27 mouse cellular contexts compared by ENCODE assay signal in the genomic region with DNA sequence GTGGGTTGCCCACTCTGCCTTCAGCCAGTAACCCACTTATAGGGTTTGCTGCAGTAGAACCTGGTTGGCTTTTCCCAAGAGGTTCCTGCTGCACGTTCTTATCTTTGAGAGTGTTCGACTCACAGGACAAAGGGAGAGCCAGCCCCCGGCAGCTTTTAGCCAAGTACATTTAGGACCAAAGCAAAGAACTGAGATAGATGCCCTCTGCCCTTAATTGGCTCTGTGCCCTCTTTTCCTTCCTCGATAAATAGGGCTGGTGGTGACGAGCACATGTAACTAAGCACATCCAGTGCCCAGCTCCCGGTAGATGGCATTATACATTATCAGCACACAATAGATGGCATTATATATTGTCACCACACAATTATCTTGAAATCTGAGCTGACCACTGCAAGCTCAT.
DNase-seq lines count a peak whose midpoint lies in the region; ATAC-seq and TF ChIP-seq lines count a peak whose summit lies in the region.
"Had no signal": no experiment of that assay in that cellular context is flagged by ENCODE, and none has a peak within 500 bp of the region (broad histone marks: within the 10 kb centered on the region; RNA-seq: fewer than 3 reads in every experiment).

No protein-coding gene starts in this region.

- peaks cover 10% of the 10 kb centered on the region; the same call in 1 of the 2 replicates for H3K27me3 ChIP-seq in kidney, embryonic 15.5 days
- no peaks in the 10 kb centered on the region for H3K27me3 ChIP-seq in heart, embryonic 14.5 days (ENCODE audit: control insufficient read depth, insufficient read depth, low read length)
- no peaks in the 10 kb centered on the region for H3K27me3 ChIP-seq in thymus, adult 2 months (ENCODE audit: control insufficient read depth, insufficient read depth, low read length)
- H3K27me3 ChIP-seq: embryonic facial prominence, embryonic 13.5 days; intestine, embryonic 15.5 days; limb, embryonic 12.5 days; liver, embryonic 15.5 days had no signal

- no peak overlapping the region for H3K27ac ChIP-seq in kidney, embryonic 15.5 days
- H3K27ac ChIP-seq in heart, embryonic 14.5 days (replicated peaks in 1 of 2; ENCODE audit: control insufficient read depth in 1 of 2, insufficient read depth in 1 of 2, low read depth in 2 of 2, low read length in 2 of 2): no peak overlapping the region
- H3K27ac ChIP-seq in thymus, adult 2 months (ENCODE audit: control insufficient read depth, insufficient read depth, low read length): no peak overlapping the region
- H3K27ac ChIP-seq: embryonic facial prominence, embryonic 13.5 days; forebrain, embryonic 10.5 days; forebrain, embryonic 15.5 days; gastrocnemius, adult 2 months; hindbrain, embryonic 12.5 days; hindbrain, postnatal 0 days; intestine, embryonic 15.5 days; layer of hippocampus, adult 2 months; left cerebral cortex, adult 2 months; limb, embryonic 12.5 days; liver, embryonic 15.5 days; neural tube, embryonic 15.5 days had no signal

- 30% methylated on average over 6 of the region's 6 CpGs for WGBS in kidney, embryonic 15.5 days
- WGBS in heart, embryonic 14.5 days: 11% methylated on average over 6 of the region's 6 CpGs
- 64% methylated on average over 6 of the region's 6 CpGs for WGBS in thymus, adult 2 months

- H3K9ac ChIP-seq in kidney, embryonic 15.5 days: no peak overlapping the region
- H3K9ac ChIP-seq in heart, embryonic 14.5 days (ENCODE audit: low read length): no peak overlapping the region
- H3K9ac ChIP-seq: embryonic facial prominence, embryonic 13.5 days; forebrain, embryonic 15.5 days; hindbrain, embryonic 12.5 days; intestine, embryonic 15.5 days; limb, embryonic 12.5 days; liver, embryonic 15.5 days; lung, embryonic 14.5 days; neural tube, embryonic 15.5 days had no signal

- TF ChIP-seq POLR2A in thymus, adult 2 months (IDR thresholded peaks at IDR 0.05; ENCODE audit: control insufficient read depth, extremely low read depth, insufficient read depth, low read length, poor library complexity): no peak

- H3K36me3 ChIP-seq in kidney, embryonic 15.5 days: no peaks in the 10 kb centered on the region
- no peaks in the 10 kb centered on the region for H3K36me3 ChIP-seq in heart, embryonic 14.5 days (ENCODE audit: control insufficient read depth, insufficient read depth, low read length)
- no peaks in the 10 kb centered on the region for H3K36me3 ChIP-seq in thymus, adult 2 months (ENCODE audit: control insufficient read depth, insufficient read depth, low read length)
- H3K36me3 ChIP-seq: forebrain, embryonic 10.5 days; forebrain, embryonic 15.5 days; hindbrain, embryonic 12.5 days; intestine, embryonic 15.5 days; liver, embryonic 15.5 days; neural tube, embryonic 15.5 days had no signal

- no peak for ATAC-seq in kidney, embryonic 15.5 days (replicated peaks; ENCODE audit: low FRiP score)
- 0 out of 2 replicates have a peak, but pooled peaks have one; percentile 16 for ATAC-seq in heart, embryonic 14.5 days (ENCODE audit: insufficient number of reproducible peaks, insufficient read depth, low FRiP score, low read depth)
- ATAC-seq: forebrain, embryonic 15.5 days; hindbrain, postnatal 0 days; intestine, embryonic 15.5 days had no signal

- peak; percentile 37 to 58 for DNase-seq in adrenal gland, adult (ENCODE audit: inconsistent age in 2 of 2, low spot score in 1 of 2)
- DNase-seq in adrenal gland, adult 2 months: no peak
- DNase-seq in kidney, postnatal 14 days: peak; percentile 16
- DNase-seq in heart, postnatal 4 days: peak; percentile 33
- DNase-seq in thymus, adult 2 months: no peak
- DNase-seq in gastrocnemius, adult 8-10 months (ENCODE audit: low spot score in 2 of 2): no peak
- DNase-seq: cerebellum, adult 18-20 months; cerebellum, postnatal 10 days; gastrocnemius, adult 2 months; kidney, adult 8-10 months; lung, postnatal 14 days; midbrain, embryonic 14.5 days; thymus, postnatal 14 days had no signal

- H3K4me2 ChIP-seq in kidney, embryonic 15.5 days: no peak overlapping the region
- no peak overlapping the region for H3K4me2 ChIP-seq in heart, embryonic 14.5 days (ENCODE audit: low read length)
- H3K4me2 ChIP-seq: embryonic facial prominence, embryonic 13.5 days; forebrain, embryonic 15.5 days; hindbrain, embryonic 12.5 days; intestine, embryonic 15.5 days; limb, embryonic 12.5 days; liver, embryonic 15.5 days; lung, embryonic 14.5 days; neural tube, embryonic 15.5 days had no signal

- peaks cover 39% of the 10 kb centered on the region for H3K4me1 ChIP-seq in kidney, embryonic 15.5 days
- H3K4me1 ChIP-seq in heart, embryonic 14.5 days (ENCODE audit: control insufficient read depth in 2 of 2, insufficient read depth in 2 of 2, low read length in 2 of 2): peaks cover 11 to 21% of the 10 kb centered on the region in 2 experiments
- no peaks in the 10 kb centered on the region for H3K4me1 ChIP-seq in thymus, adult 2 months (replicated peaks; ENCODE audit: control insufficient read depth, insufficient read depth, low read length)
- H3K4me1 ChIP-seq: forebrain, embryonic 15.5 days; intestine, embryonic 15.5 days; liver, embryonic 15.5 days had no signal

- TF ChIP-seq CTCF in thymus, adult 2 months (IDR thresholded peaks at IDR 0.05; ENCODE audit: borderline replicate concordance, control insufficient read depth, extremely low read depth, insufficient read depth, low read length, poor library complexity): no peak

- no peak overlapping the region for H3K4me3 ChIP-seq in kidney, embryonic 15.5 days (replicated peaks)
- no peak overlapping the region for H3K4me3 ChIP-seq in heart, embryonic 14.5 days (ENCODE audit: control insufficient read depth in 1 of 2, insufficient read depth in 1 of 2, low read depth in 1 of 2, low read length in 2 of 2)
- no peak overlapping the region for H3K4me3 ChIP-seq in thymus, adult 2 months (ENCODE audit: control insufficient read depth, insufficient read depth, low read length)
- H3K4me3 ChIP-seq: embryonic facial prominence, embryonic 13.5 days; forebrain, embryonic 10.5 days; forebrain, embryonic 15.5 days; gastrocnemius, adult 2 months; hindbrain, embryonic 12.5 days; intestine, embryonic 15.5 days; layer of hippocampus, adult 2 months; left cerebral cortex, adult 2 months; limb, embryonic 12.5 days; liver, embryonic 15.5 days; neural tube, embryonic 15.5 days had no signal

- H3K9me3 ChIP-seq in kidney, embryonic 15.5 days (replicated peaks): no peaks in the 10 kb centered on the region
- H3K9me3 ChIP-seq in heart, embryonic 14.5 days (ENCODE audit: control insufficient read depth, low read length): no peaks in the 10 kb centered on the region
- H3K9me3 ChIP-seq: embryonic facial prominence, embryonic 13.5 days; forebrain, embryonic 10.5 days; forebrain, embryonic 15.5 days; hindbrain, embryonic 12.5 days; intestine, embryonic 15.5 days; limb, embryonic 12.5 days; liver, embryonic 15.5 days; neural tube, embryonic 15.5 days had no signal

Comparison
In these comparisons a context has a peak if more than half of its experiments do, and no peak if none do; other contexts are left out.
1. DNase-seq: peak in adrenal gland, adult (2 of 2), kidney, postnatal 14 days (single experiment) and heart, postnatal 4 days (single experiment); none in adrenal gland, adult 2 months (single experiment), thymus, adult 2 months (single experiment) and gastrocnemius, adult 8-10 months (0 of 2).